Mouse (Mus musculus): ENCODE results near the gene Gal3st4.

Gal3st4 gene

GRCm38 (mm10) chr5:138262001-138262400, 10.6 kb downstream of the Gal3st4 start:
- no peak for DNase-seq (ENCODE audit: low spot score)

- DNase-seq (ENCODE audit: low spot score): no peak
These were observed 11.8 kb downstream of the Gal3st4 start for GRCm38 (mm10) chr5:138260834-138261233.

GRCm38 (mm10) chr5:138260051-138260450, 12.6 kb downstream of the Gal3st4 start:
- no peak for DNase-seq (ENCODE audit: low spot score)

- no peak for DNase-seq (ENCODE audit: low spot score)
These were observed 13.6 kb downstream of the Gal3st4 start for GRCm38 (mm10) chr5:138258993-138259392.

GRCm38 (mm10) chr5:138258542-138258941, 14.1 kb downstream of the Gal3st4 start:
- no peak for DNase-seq (ENCODE audit: low spot score)

- DNase-seq (ENCODE audit: low spot score): no peak
These were observed 14.6 kb downstream of the Gal3st4 start for GRCm38 (mm10) chr5:138258078-138258477.

- no peak for DNase-seq (ENCODE audit: low spot score)
These were observed 15.1 kb downstream of the Gal3st4 start for GRCm38 (mm10) chr5:138257585-138257978.

GRCm38 (mm10) chr5:138256966-138257584, 15.6 kb downstream of the Gal3st4 start:
- no peak for DNase-seq (ENCODE audit: low spot score)

- DNase-seq (ENCODE audit: low spot score): no peak
These were observed 16.6 kb downstream of the Gal3st4 start for GRCm38 (mm10) chr5:138256094-138256467.

- DNase-seq (ENCODE audit: low spot score): peak; percentile 95
These were observed 17.1 kb downstream of the Gal3st4 start, which contains the start of gene Lamtor4 for GRCm38 (mm10) chr5:138255353-138256093. TSS of gene Lamtor4 (plus strand) at chr5:138255482.

GRCm38 (mm10) chr5:138253061-138253460, 19.6 kb downstream of the Gal3st4 start:
- no peak for DNase-seq (ENCODE audit: low spot score)

- no peak for DNase-seq (ENCODE audit: low spot score)
These were observed 21.5 kb downstream of the Gal3st4 start for GRCm38 (mm10) chr5:138251144-138251543.

- DNase-seq (ENCODE audit: low spot score): no peak
These were observed 31.1 kb downstream of the Gal3st4 start for GRCm38 (mm10) chr5:138241511-138241910.

- no peak for DNase-seq (ENCODE audit: low spot score)
These were observed 38.4 kb downstream of the Gal3st4 start for GRCm38 (mm10) chr5:138234224-138234623.

GRCm38 (mm10) chr5:138233778-138234177, 38.9 kb downstream of the Gal3st4 start:
- no peak for DNase-seq (ENCODE audit: low spot score)

- no peak for DNase-seq (ENCODE audit: low spot score)
These were observed 43.1 kb downstream of the Gal3st4 start for GRCm38 (mm10) chr5:138229511-138229910.

GRCm38 (mm10) chr5:138228026-138228425, 44.6 kb downstream of the Gal3st4 start:
- DNase-seq (ENCODE audit: low spot score): peak; percentile 16

- no peak for DNase-seq (ENCODE audit: low spot score)
These were observed 45.3 kb downstream of the Gal3st4 start for GRCm38 (mm10) chr5:138227367-138227766.

- no peak for DNase-seq (ENCODE audit: low spot score)
These were observed 46.1 kb downstream of the Gal3st4 start for GRCm38 (mm10) chr5:138226491-138226890.

- DNase-seq (ENCODE audit: low spot score): no peak
These were observed 46.9 kb downstream of the Gal3st4 start, which contains the start of gene Nxpe5 for GRCm38 (mm10) chr5:138225700-138226099. TSS of gene Nxpe5 (plus strand) at chr5:138225898.

GRCm38 (mm10) chr5:138223287-138223686, 49.4 kb downstream of the Gal3st4 start:
- no peak for DNase-seq (ENCODE audit: low spot score)

GRCm38 (mm10) chr5:138222111-138222510, 50.5 kb downstream of the Gal3st4 start:
- peak; percentile 87 for DNase-seq (ENCODE audit: low spot score)

GRCm38 (mm10) chr5:138219864-138220263, 52.8 kb downstream of the Gal3st4 start:
- no peak for DNase-seq (ENCODE audit: low spot score)

Data from embryo, embryonic 10 days (tissue).